Mouse (Mus musculus) brain, embryonic 14.5 days (tissue): ENCODE measurements at regions not wholly inside any gene's neighbourhood (a gene's known extent, or its start where the extent isn't known, plus 50 kb on each side); places are given as distances from the start of the nearest gene placed in this dataset.

Source experiments
- CTCF ChIP-seq: fragments of 200-500 bp; IDR thresholded peaks from 2 replicates; pipeline ENCODE4 v1.5.1; 2012; ENCODE audit warnings: inconsistent platforms, mild to moderate bottlenecking, moderate library complexity, borderline replicate concordance; ENCODE audit not compliant: insufficient read depth, insufficient read length; ENCODE audit errors: extremely low read depth
- POLR2A ChIP-seq: fragments of 200-500 bp; IDR thresholded peaks from 2 replicates; pipeline ENCODE4 v1.6.1; 2012; ENCODE audit warnings: mild to moderate bottlenecking, inconsistent platforms, borderline replicate concordance; ENCODE audit not compliant: poor library complexity, insufficient read depth, insufficient read length, severe bottlenecking; ENCODE audit errors: extremely low read depth

GRCm38 (mm10) chr13:79443113-79443512 is 1243.6 kb upstream of the Nr2f1 start:
- TF ChIP-seq CTCF, result no peak
- TF ChIP-seq POLR2A, result no peak
